Mouse (Mus musculus) cortical plate, adult 2 months (tissue): ENCODE results near the gene Ctbp1.

Source experiments
- CTCF ChIP-seq: fragments of 200-500 bp; IDR thresholded peaks from 2 replicates; pipeline ENCODE4 v1.5.1; 2011; ENCODE audit warnings: mild to moderate bottlenecking, control low read depth, low read length; ENCODE audit not compliant: insufficient read depth; ENCODE audit errors: extremely low read depth
- POLR2A ChIP-seq: fragments of 200-500 bp; IDR thresholded peaks from 2 replicates; pipeline ENCODE4 v1.6.1; 2011; ENCODE audit warnings: mild to moderate bottlenecking, low read length, control low read depth; ENCODE audit not compliant: insufficient read depth; ENCODE audit errors: extremely low read depth

GRCm38 (mm10) chr5:33222389-33222788 lies 52.4 kb downstream of the Ctbp1 start:
- TF ChIP-seq CTCF (no peak), POLR2A (no peak)
